Mouse (Mus musculus) cerebellum, postnatal 10 days (tissue): ENCODE results near the gene Mpi.
A peak's percentile ranks its signal among the peaks of the same experiment; 100 is the strongest.

Experiments used
- DNase-seq, 2 experiments: peaks; one replicate each; pipeline ENCODE4 v3.0.0; 2021; ENCODE audit warnings: mixed read lengths in 2 of 2

Gene Mpi

GRCm38 (mm10) chr9:57552139-57552887 is at the start of gene Mpi:
Gene Mpi (minus strand): TSS chr9:57552763.
- peak; percentile 85 to 88 for DNase-seq

- DNase-seq: peak; percentile 58 to 68
These were observed 49.5 kb upstream of the Mpi start for GRCm38 (mm10) chr9:57602098-57602497.

- DNase-seq: peak; percentile 86 to 92
These were observed 48.8 kb upstream of the Mpi start for GRCm38 (mm10) chr9:57601353-57601706.

- DNase-seq: peak; percentile 57 to 66
These were observed 48.2 kb upstream of the Mpi start for GRCm38 (mm10) chr9:57600620-57601352.

- DNase-seq: peak; percentile 59 to 65
These were observed 46.4 kb upstream of the Mpi start for GRCm38 (mm10) chr9:57598851-57599563.

- peak; percentile 58 to 62 for DNase-seq
These were observed 45.4 kb upstream of the Mpi start for GRCm38 (mm10) chr9:57597929-57598382.

GRCm38 (mm10) chr9:57597265-57597664 is 44.7 kb upstream of the Mpi start:
- no peak for DNase-seq

- no peak for DNase-seq
These were observed 41.6 kb upstream of the Mpi start for GRCm38 (mm10) chr9:57594174-57594509.

- DNase-seq: peak in 1 of 2 experiments; percentile 54
These were observed 41.1 kb upstream of the Mpi start for GRCm38 (mm10) chr9:57593454-57594173.

- peak; percentile 52 to 55 for DNase-seq
These were observed 38.2 kb upstream of the Mpi start for GRCm38 (mm10) chr9:57590726-57591125.

- peak; percentile 81 to 87 for DNase-seq
These were observed 36.9 kb upstream of the Mpi start, which contains the start of gene Ulk3 for GRCm38 (mm10) chr9:57589224-57590126. Gene Ulk3 (plus strand): TSS chr9:57589452.

- DNase-seq: no peak
These were observed 32.4 kb upstream of the Mpi start for GRCm38 (mm10) chr9:57584991-57585390.

GRCm38 (mm10) chr9:57577144-57577849 is 24.7 kb upstream of the Mpi start:
- DNase-seq: no peak

- no peak for DNase-seq
These were observed 23.0 kb upstream of the Mpi start for GRCm38 (mm10) chr9:57575577-57575976.

- no peak for DNase-seq
These were observed 21.8 kb upstream of the Mpi start for GRCm38 (mm10) chr9:57574397-57574796.

- DNase-seq: no peak
These were observed 15.9 kb upstream of the Mpi start for GRCm38 (mm10) chr9:57568500-57568899.

GRCm38 (mm10) chr9:57566846-57567245 is 14.3 kb upstream of the Mpi start:
- DNase-seq: no peak

GRCm38 (mm10) chr9:57565741-57566221 is 13.2 kb upstream of the Mpi start:
- DNase-seq: peak; percentile 58 to 76

- no peak for DNase-seq
These were observed 12.0 kb upstream of the Mpi start for GRCm38 (mm10) chr9:57564609-57565008.

GRCm38 (mm10) chr9:57562896-57563372 is 10.4 kb upstream of the Mpi start:
- no peak for DNase-seq

GRCm38 (mm10) chr9:57561711-57562099 is 9.1 kb upstream of the Mpi start:
- DNase-seq: no peak
